Mouse (Mus musculus) bone marrow, adult 2 months (tissue): ENCODE measurements around the gene C130074G19Rik.

Experiments
- CTCF ChIP-seq: fragments of 200-500 bp; IDR thresholded peaks from 2 replicates; pipeline ENCODE4 v1.5.1; 2011; ENCODE audit warnings: low read length, control low read depth; ENCODE audit not compliant: control insufficient read depth, insufficient read depth
- POLR2A ChIP-seq: fragments of 200-500 bp; IDR thresholded peaks from 2 replicates; pipeline ENCODE4 v1.6.1; 2011; ENCODE audit warnings: low read depth, mild to moderate bottlenecking, control low read depth, low read length, borderline replicate concordance; ENCODE audit not compliant: control insufficient read depth

DNA sequence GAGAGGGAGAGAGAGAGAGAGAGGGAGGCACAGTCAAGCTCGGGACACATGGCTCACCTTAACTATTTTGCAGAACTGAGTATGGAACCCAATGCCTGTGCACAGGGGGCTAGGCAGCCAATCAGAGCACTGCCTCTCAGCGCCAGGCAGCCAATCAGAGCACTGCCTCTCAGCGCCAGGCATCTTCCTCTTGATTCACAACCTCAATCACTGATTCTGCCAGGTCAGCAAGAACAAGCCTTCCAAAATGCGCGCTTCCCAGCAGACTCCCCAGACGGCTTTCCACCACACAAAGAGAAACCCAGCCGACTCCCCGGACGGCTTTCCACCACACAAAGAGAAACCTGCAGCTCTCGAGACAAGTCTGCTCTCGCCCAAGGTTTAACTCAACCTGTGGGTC is 60.3 kb downstream of the C130074G19Rik start:
- no peak for TF ChIP-seq CTCF
- no peak for TF ChIP-seq POLR2A
